Mouse (Mus musculus): ENCODE results near the gene Lpo. TPM values are rescaled to one million over a fixed set of nuclear protein-coding genes. Genes with fewer than 3 reads are reported as not detected.
A peak's percentile ranks its signal among the peaks of the same experiment; 100 is the strongest.

The Lpo gene
- polyA plus RNA-seq, 1 experiment from 2014 or later = 1.0 TPM

DNA sequence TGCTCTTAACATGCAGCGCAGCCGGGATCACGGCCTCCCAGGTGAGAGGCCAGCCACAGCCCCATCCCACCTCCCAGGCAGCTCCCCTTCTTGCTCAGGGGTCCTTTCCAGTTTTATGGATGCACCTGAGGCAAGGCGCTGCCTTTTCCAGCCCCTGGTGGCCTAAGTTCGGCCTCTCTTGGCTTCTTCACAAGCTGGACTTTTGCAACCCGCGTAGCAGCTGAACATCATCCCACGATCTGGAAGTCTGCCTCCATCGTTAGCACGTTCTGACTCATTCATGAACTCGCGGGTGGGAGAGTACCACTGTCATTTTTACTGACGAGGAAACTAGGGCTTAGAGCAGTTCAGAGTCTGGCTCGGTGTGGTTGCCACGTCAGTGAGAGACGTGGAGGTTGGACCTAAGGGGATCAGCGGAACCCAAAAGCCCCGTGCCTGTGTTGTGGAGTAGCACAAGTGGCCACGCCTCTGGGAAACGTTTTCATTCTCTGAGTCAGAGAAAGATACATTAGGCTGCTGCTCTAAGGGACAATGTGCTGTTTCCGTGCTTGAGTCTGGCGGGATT is 26.3 kb downstream of the Lpo start:
- H3K9me3 ChIP-seq = no peaks in the 10 kb centered on the region
- no peaks in the 10 kb centered on the region for H3K36me3 ChIP-seq
- peaks cover 8% of the 10 kb centered on the region; the same call in 1 of the 2 replicates for H3K4me1 ChIP-seq
- ATAC-seq (ENCODE audit: low FRiP score, low read depth) = no peak
- 87% methylated on average over 22 of the region's 22 CpGs for WGBS
- no peak overlapping the region for H3K27ac ChIP-seq (replicated peaks)
- H3K27me3 ChIP-seq = peaks cover 6% of the 10 kb centered on the region
- no peak overlapping the region for H3K4me3 ChIP-seq
- no peak overlapping the region for H3K4me2 ChIP-seq (replicated peaks)
- no peak overlapping the region for H3K9ac ChIP-seq (replicated peaks)

GRCm38 (mm10) chr11:87793460-87793859 is 34.6 kb downstream of the Lpo start, which contains the start of gene Mpo:
Mpo (plus strand) TSS chr11:87793581.
- Histone ChIP-seq H3K4me3 (no peak within 1 kb of the TSS), H3K9me3 (no peaks in the 10 kb centered on the region), H3K27ac (replicated peaks) (no peak within 1 kb of the TSS), H3K4me2 (replicated peaks) (no peak within 1 kb of the TSS), H3K4me1 (peaks cover 8% of the 10 kb centered on the region; the same call in 1 of the 2 replicates), H3K27me3 (peaks cover 15% of the 10 kb centered on the region; the same call in 1 of the 2 replicates), H3K9ac (replicated peaks) (no peak within 1 kb of the TSS), H3K36me3 (no peaks in the 10 kb centered on the region)
- WGBS = 73% methylated on average over 3 of the region's 3 CpGs
- no peak for ATAC-seq (ENCODE audit: low FRiP score, low read depth)

DNA sequence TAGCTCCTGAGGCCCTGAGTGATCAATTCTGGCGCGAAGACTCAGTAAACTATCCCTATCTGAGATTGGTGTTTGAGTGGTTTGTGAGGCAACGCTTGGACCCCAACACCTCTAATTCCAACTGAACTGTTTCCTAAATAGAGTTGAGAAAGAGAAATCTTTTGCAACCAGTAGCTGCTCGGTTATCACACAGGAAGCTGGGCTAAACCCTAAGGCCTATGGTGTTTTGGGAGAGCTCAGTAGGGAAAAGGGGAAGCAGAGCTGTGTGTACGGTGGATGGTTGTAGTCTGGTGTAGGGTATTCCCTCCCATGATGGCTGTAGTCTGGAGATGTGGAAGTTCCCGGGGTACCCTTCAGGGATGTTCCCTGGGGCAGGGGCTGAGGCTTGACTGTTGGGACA is 38.0 kb downstream of the Lpo start:
- Histone ChIP-seq H3K27me3 (0 out of 2 replicates have a peak, but pooled peaks cover 2% of the 10 kb centered on the region), H3K4me3 (no peak overlapping the region), H3K4me2 (replicated peaks) (no peak overlapping the region), H3K9ac (replicated peaks) (no peak overlapping the region), H3K36me3 (0 out of 2 replicates have a peak, but pooled peaks cover 3% of the 10 kb centered on the region), H3K27ac (replicated peaks) (no peak overlapping the region), H3K4me1 (no peaks in the 10 kb centered on the region), H3K9me3 (no peaks in the 10 kb centered on the region)
- ATAC-seq (ENCODE audit: low FRiP score, low read depth) = no peak
- 91% methylated on average over 6 of the region's 6 CpGs for WGBS

DNA sequence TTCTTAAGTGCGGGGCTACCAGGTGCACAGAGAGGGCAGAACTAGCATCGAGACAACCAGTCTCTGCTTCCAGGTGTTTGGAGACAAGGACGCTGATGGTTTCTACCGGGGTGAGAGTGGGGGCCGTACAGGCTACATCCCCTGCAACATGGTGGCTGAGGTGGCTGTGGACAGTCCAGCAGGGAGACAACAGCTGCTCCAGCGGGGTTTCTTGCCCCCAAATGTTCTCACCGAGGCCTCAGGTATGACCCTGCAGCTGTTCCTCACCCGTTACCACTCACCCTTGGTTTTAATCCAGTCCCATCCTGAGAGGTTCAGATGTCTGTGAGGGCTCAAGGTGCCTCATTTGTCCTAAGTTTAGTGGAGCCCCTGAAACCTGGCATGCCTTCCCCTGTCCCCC is 48.0 kb downstream of the Lpo start:
- Histone ChIP-seq H3K9ac (replicated peaks) (no peak overlapping the region), H3K4me1 (peaks cover 17% of the 10 kb centered on the region), H3K9me3 (no peaks in the 10 kb centered on the region), H3K4me2 (replicated peaks) (no peak overlapping the region), H3K4me3 (no peak overlapping the region), H3K27ac (replicated peaks) (no peak overlapping the region), H3K36me3 (peaks cover 10% of the 10 kb centered on the region), H3K27me3 (peaks cover 25% of the 10 kb centered on the region)
- no peak for ATAC-seq (ENCODE audit: low FRiP score, low read depth)
- 87% methylated on average over 8 of the region's 8 CpGs for WGBS

GRCm38 (mm10) chr11:87779392-87779791 is 48.7 kb downstream of the Lpo start:
- H3K27me3 ChIP-seq = peaks cover 26% of the 10 kb centered on the region
- H3K9me3 ChIP-seq = no peaks in the 10 kb centered on the region
- ATAC-seq (ENCODE audit: low FRiP score, low read depth) = no peak
- H3K27ac ChIP-seq (replicated peaks) = no peak overlapping the region
- no peak overlapping the region for H3K4me2 ChIP-seq (replicated peaks)
- H3K9ac ChIP-seq (replicated peaks) = no peak overlapping the region
- peaks cover 17% of the 10 kb centered on the region for H3K4me1 ChIP-seq
- no peak overlapping the region for H3K4me3 ChIP-seq
- H3K36me3 ChIP-seq = peaks cover 9% of the 10 kb centered on the region
- WGBS = 90% methylated on average over 4 of the region's 4 CpGs

DNA sequence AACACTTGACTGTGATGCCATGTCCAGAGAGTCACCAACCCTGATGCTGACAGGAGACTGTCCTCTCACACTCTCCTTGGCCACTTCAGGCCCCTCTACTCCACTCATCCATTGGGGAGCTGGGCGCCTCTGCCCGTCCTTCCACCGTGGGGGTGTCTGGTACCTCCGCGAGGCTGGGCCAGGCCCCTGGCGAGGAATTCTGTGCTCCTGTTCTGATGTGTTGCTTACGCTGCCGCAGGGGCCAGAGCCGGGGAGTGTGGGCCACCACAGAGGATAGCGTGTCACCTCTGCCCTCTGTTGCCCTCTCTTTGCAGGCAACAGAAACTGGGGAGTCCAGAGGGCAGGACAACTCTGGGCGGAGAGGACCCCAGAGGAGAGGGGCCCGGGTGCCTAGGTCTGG is 49.2 kb downstream of the Lpo start:
- Histone ChIP-seq H3K4me1 (peaks cover 17% of the 10 kb centered on the region), H3K36me3 (peaks cover 9% of the 10 kb centered on the region), H3K4me3 (no peak overlapping the region), H3K9ac (replicated peaks) (no peak overlapping the region; the same call in 1 of the 2 replicates), H3K4me2 (replicated peaks) (peak overlapping the region; percentile 51), H3K27ac (replicated peaks) (no peak overlapping the region), H3K27me3 (peaks cover 26% of the 10 kb centered on the region), H3K9me3 (no peaks in the 10 kb centered on the region)
- 0 out of 2 replicates have a peak, but pooled peaks have one; percentile 20 for ATAC-seq (ENCODE audit: low FRiP score, low read depth)
- WGBS = 37% methylated on average over 12 of the region's 12 CpGs

- H3K27ac ChIP-seq (replicated peaks) = no peak overlapping the region
- peak overlapping the region; percentile 49 for H3K9ac ChIP-seq (replicated peaks)
- peak; percentile 80 for ATAC-seq (ENCODE audit: low FRiP score, low read depth)
- H3K4me3 ChIP-seq = peak overlapping the region; percentile 26
- no peaks in the 10 kb centered on the region for H3K9me3 ChIP-seq
- peak overlapping the region; percentile 51 for H3K4me2 ChIP-seq (replicated peaks)
- H3K36me3 ChIP-seq = peaks cover 13% of the 10 kb centered on the region
- WGBS = 10% methylated on average over 31 of the region's 32 CpGs
- H3K4me1 ChIP-seq = peaks cover 17% of the 10 kb centered on the region
- peaks cover 26% of the 10 kb centered on the region for H3K27me3 ChIP-seq
Observed at GRCm38 (mm10) chr11:87778100-87778765, 49.9 kb downstream of the Lpo start.

DNA sequence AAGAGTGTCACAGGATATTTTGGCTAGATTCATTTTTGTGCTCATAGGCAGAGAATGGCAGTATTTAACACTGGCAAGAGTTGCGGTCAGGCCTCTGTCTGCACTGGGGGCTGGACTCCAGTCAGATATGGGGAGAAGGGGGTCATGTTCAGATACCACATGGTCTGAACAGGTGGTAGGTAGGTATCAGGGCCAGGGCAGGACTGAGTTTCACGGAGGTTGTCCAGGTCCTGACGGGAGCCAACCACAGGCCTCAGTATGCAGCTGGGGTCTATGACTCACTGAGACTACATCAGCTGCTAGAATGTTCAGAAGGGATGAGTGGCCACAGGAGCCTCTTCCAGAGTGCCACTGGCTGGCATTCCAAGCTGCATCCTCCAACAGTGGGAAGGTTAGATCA is 55.7 kb downstream of the Lpo start:
- Histone ChIP-seq H3K36me3 (peaks cover 49% of the 10 kb centered on the region), H3K4me3 (no peak overlapping the region), H3K9ac (replicated peaks) (no peak overlapping the region), H3K9me3 (no peaks in the 10 kb centered on the region), H3K4me2 (replicated peaks) (no peak overlapping the region), H3K4me1 (no peaks in the 10 kb centered on the region), H3K27ac (replicated peaks) (no peak overlapping the region), H3K27me3 (peaks cover 6% of the 10 kb centered on the region; the same call in 1 of the 2 replicates)
- no peak for ATAC-seq (ENCODE audit: low FRiP score, low read depth)
- WGBS = 94% methylated on average over 3 of the region's 3 CpGs

DNA sequence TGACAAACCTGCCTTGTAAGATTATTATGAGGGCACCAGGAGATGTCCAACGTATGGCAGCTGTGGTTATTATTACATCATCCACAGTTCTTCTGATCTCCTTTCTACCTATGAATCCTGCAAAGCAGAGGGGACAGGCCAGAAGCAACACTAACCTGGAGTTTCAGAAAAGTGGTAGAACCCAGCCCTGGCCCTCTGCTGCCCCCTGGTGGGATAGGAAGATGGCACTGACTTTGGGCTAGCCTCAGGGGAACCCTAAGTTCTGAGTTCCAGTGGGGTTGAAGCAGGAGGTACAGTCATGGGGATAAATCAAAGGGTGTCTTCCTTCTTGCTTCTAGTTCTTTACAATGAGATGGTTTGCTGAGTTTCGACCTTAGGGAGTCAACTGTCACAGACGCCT is 57.1 kb downstream of the Lpo start:
- Histone ChIP-seq H3K9me3 (no peaks in the 10 kb centered on the region), H3K27ac (replicated peaks) (no peak overlapping the region), H3K4me3 (no peak overlapping the region), H3K4me2 (replicated peaks) (no peak overlapping the region), H3K9ac (replicated peaks) (no peak overlapping the region), H3K36me3 (peaks cover 49% of the 10 kb centered on the region), H3K27me3 (peaks cover 15% of the 10 kb centered on the region), H3K4me1 (no peaks in the 10 kb centered on the region)
- no peak for ATAC-seq (ENCODE audit: low FRiP score, low read depth)
- 62% methylated on average over 3 of the region's 3 CpGs for WGBS

GRCm38 (mm10) chr11:87768745-87769144 is 59.3 kb downstream of the Lpo start:
- 96% methylated on average over 2 of the region's 4 CpGs for WGBS
- no peak overlapping the region for H3K9ac ChIP-seq (replicated peaks)
- H3K27me3 ChIP-seq = peaks cover 26% of the 10 kb centered on the region
- no peak overlapping the region for H3K4me3 ChIP-seq
- ATAC-seq (ENCODE audit: low FRiP score, low read depth) = no peak
- H3K36me3 ChIP-seq = peaks cover 41% of the 10 kb centered on the region
- H3K9me3 ChIP-seq = no peaks in the 10 kb centered on the region
- no peak overlapping the region for H3K4me2 ChIP-seq (replicated peaks)
- peaks cover 17% of the 10 kb centered on the region for H3K4me1 ChIP-seq
- H3K27ac ChIP-seq (replicated peaks) = no peak overlapping the region

DNA sequence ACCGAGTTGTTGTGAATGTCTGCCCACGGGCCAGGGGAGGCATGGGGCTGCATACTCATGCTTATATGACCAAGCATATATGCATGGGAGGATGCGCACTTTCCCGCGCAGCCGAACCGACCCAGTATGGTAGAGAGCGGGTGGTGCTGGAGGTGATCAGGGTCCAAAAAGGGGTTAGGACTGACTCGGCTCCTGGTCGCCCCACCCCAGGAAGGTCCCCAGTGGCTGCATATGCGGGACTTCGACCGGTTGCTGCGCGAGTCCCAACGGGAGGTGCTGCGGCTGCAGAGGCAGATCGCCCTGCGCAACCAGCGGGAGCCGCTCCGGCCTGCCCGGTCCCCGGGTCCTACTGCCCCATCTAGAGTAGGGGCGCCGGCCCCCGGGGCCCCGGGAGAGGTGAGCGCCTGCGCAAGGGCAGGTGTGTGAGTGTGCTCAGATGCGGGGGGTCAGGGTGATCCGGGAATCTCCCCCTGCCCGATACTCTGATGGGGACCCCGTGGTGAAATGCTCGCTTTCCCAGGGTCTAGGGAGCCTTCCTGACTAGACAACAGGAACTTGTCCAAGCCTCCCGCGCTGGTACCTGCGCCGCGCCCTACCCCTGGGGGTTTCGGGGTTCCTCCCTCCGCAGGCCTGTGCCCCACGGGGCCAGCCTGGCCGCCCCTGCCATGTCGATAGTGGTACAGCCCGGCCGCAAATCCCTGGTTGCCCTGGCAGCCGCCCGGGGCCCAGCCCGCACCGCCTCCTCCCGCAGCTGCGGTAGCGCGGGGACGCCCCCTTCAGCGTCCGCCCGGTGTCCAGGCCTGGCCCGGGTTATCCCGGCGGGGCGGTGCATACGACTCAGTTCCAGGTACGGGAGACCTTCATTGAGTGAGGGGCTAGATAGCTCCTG is 63.9 kb downstream of the Lpo start:
- peak overlapping the region; percentile 82 for H3K9ac ChIP-seq (replicated peaks)
- H3K4me3 ChIP-seq = peak overlapping the region; percentile 74
- H3K27ac ChIP-seq (replicated peaks) = peak overlapping the region; percentile 58
- H3K4me2 ChIP-seq (replicated peaks) = peak overlapping the region; percentile 98
- peaks cover 67% of the 10 kb centered on the region for H3K27me3 ChIP-seq
- H3K9me3 ChIP-seq = no peaks in the 10 kb centered on the region
- peaks cover 6% of the 10 kb centered on the region; the same call in 1 of the 2 replicates for H3K36me3 ChIP-seq
- WGBS = under 1% methylated on average over 65 of the region's 65 CpGs
- peaks cover 52% of the 10 kb centered on the region for H3K4me1 ChIP-seq
- ATAC-seq (ENCODE audit: low FRiP score, low read depth) = peak; percentile 50

All from midbrain, embryonic 12.5 days (tissue).